Mouse (Mus musculus) CD4-positive naive resting alpha-beta T cell, adult 76 days (primary cell): ENCODE measurements around the gene Krt19. TPM values are rescaled to one million over a fixed set of nuclear protein-coding genes. Genes with fewer than 3 reads are reported as not detected.

Source experiments
- total RNA-seq: library from RNA; stranded (reverse); gene quantifications from one replicate; pipeline ENCODE4 v1.2.4, GENCODE M21; 2023

The Krt19 gene
- not detected for total RNA-seq

GRCm38 (mm10) chr11:100148615-100149330 lies at the start of gene Krt19:
TSS of gene Krt19 (minus strand) at chr11:100148665.

DNA sequence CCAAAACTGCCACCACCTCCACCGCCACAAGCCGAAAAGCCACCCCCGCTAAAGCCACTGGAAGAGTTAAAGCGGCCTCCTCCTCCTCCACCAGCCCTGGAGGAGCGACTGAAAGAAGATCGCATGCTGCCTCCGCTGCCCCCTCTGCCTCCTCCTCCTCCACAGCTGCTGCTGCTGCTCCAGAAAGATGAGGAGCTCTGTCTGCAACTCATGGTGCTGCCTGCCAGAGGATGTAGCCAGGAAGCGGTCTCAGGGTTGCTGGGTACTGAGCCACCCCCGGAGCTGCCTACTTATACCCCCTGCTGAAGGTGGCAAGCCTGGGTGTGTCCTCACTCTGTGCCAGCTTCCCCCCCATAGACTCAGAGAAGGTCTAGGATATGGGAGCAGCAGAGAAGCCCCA lies 44.5 kb upstream of the Krt19 start, which contains the start of gene Krt9:
Gene Krt9 (minus strand): TSS at position 255 of the 400 bp plus-strand sequence.

DNA sequence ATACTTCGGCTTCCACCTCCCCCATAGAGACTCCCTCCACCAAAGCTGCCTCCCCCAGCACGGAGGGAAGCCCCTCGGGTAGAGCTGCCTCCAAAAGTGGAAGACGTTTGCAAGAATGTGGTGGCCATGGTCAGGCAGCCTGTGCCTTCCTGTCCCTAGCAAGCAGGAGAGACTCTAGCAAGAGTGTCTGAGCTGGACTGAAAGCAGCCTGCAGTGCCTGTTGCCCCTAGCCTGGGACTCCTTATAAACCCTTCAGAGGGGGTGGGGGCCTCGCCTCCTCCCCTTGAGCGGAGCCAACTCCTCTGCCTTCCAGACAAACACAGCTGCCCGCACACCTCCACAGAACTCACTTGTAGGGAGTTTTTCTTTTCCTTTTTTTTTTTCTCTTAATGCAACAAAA lies 12.7 kb downstream of the Krt19 start, which contains the start of gene Krt15:
Gene Krt15 (minus strand): TSS at position 198 of the 400 bp plus-strand sequence.

DNA sequence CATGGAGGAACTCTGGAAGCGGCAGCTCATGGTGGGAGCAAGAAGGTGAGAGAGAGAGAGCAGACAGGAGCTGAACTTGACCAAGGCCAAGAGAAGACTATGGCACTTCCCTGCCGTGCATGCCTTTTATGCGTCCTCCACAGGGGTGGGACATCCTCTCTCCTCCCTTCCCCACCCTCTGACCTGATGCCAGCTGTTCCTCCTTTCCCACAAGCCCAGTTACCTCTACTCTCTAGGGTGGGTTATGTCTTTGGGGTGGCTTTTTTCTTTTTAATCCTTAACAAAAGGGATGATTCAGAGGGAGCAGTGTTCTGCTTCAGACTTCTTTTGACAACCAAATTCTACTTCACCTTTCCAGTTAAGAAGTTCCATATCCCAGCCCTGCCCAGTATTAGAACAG lies 27.0 kb downstream of the Krt19 start, which contains the start of gene Krt13:
Gene Krt13 (minus strand): TSS at position 101 of the 400 bp plus-strand sequence.

GRCm38 (mm10) chr11:100105576-100106122 lies 42.8 kb downstream of the Krt19 start, which contains the start of gene Krt36:
TSS of gene Krt36 (minus strand) at chr11:100105626.

DNA sequence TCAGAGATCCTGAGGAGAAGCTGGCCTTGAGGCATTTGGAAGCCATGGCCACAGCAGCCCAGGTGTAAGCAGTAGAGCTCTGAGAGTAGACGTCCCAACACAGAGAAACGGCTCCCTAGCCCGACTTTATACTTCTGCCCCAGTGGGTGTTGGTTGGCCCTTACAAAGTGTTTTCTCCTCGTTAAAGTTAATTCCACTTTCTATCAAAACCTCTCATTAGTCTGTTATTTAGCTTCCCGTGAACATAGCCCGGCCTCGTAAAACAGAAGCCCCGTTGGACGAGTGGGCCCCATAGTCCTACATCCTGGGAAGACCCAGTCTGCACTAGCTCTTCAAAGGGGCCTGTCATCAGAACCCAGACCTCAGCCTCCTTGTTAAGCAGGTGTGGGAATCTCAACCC lies 52.3 kb downstream of the Krt19 start, which contains the start of gene Krt35:
Gene Krt35 (minus strand): TSS at position 101 of the 400 bp plus-strand sequence.

Other genes with a start within 250 kb of the Krt19 start
- not detected for gene Krtap31-1, start 240.7 kb downstream of the Krt19 start, total RNA-seq
- gene Gm11565, start 233.9 kb downstream of the Krt19 start, total RNA-seq, result not detected
- gene Krtap31-2, start 212.4 kb downstream of the Krt19 start, total RNA-seq, result not detected
- gene Krtap9-5, start 200.2 kb downstream of the Krt19 start, total RNA-seq, result not detected
- not detected for gene Krtap29-1, start 169.6 kb downstream of the Krt19 start, total RNA-seq
- not detected for gene Krtap16-1, start 162.1 kb downstream of the Krt19 start, total RNA-seq
- not detected for gene Krtap17-1, start 154.7 kb downstream of the Krt19 start, total RNA-seq
- gene Krt33a, start 132.5 kb downstream of the Krt19 start, total RNA-seq, result not detected
- gene Krt33b, start 118.8 kb downstream of the Krt19 start, total RNA-seq, result not detected
- gene Krt34, start 107.1 kb downstream of the Krt19 start, total RNA-seq, result not detected
- not detected for gene Krt31, start 98.1 kb downstream of the Krt19 start, total RNA-seq
- gene Krt32, start 60.4 kb downstream of the Krt19 start, total RNA-seq, result not detected
- gene Krt35, start 52.4 kb downstream of the Krt19 start, total RNA-seq, result not detected
- gene Krt36, start 43.0 kb downstream of the Krt19 start, total RNA-seq, result not detected
- gene Krt13, start 27.1 kb downstream of the Krt19 start, total RNA-seq, result not detected
- gene Krt15, start 12.7 kb downstream of the Krt19 start, total RNA-seq, result not detected
- not detected for gene Krt9, start 44.6 kb upstream of the Krt19 start, total RNA-seq
- gene Krt14, start 58.9 kb upstream of the Krt19 start, total RNA-seq, result not detected
- gene Krt16, start 100.2 kb upstream of the Krt19 start, total RNA-seq, result not detected
- gene Krt17, start 112.4 kb upstream of the Krt19 start, total RNA-seq, result not detected
- not detected for gene Krt42, start 121.2 kb upstream of the Krt19 start, total RNA-seq
- gene Eif1, start 171.2 kb upstream of the Krt19 start, total RNA-seq, result 2,467 TPM
- gene Gast, start 185.7 kb upstream of the Krt19 start, total RNA-seq, result not detected
- 1.2 TPM for gene Hap1, start 207.5 kb upstream of the Krt19 start, total RNA-seq
- gene Jup, start 249.1 kb upstream of the Krt19 start, total RNA-seq, result 8.3 TPM